Mouse (Mus musculus) stomach, postnatal 0 days (tissue): Measurements from ENCODE around the gene Nlrp6. TPM values are rescaled to one million over a fixed set of nuclear protein-coding genes. Genes with fewer than 3 reads are reported as not detected.
A peak's percentile ranks its signal among the peaks of the same experiment; 100 is the strongest.

Source experiments
- ATAC-seq: fragments of 200-750 bp; cut with Nextera tagmentation; 2 replicates; pipeline ENCODE4 v1.8.0; 2017; ENCODE audit not compliant: low FRiP score, low TSS enrichment
- DNase-seq: peaks from one replicate; pipeline ENCODE4 v3.0.0-alpha.2; 2016; ENCODE audit warnings: low spot score
- H3K27ac ChIP-seq: fragments of 300-500 bp; sonication (generic); replicated peaks from 2 replicates; pipeline ENCODE4 v1.5.1; 2014; ENCODE audit warnings: mild to moderate bottlenecking, control low read depth
- H3K27me3 ChIP-seq: fragments of 300-500 bp; sonication (generic); 2 replicates; pipeline ENCODE4 v1.6.1; 2014; ENCODE audit warnings: low read length; ENCODE audit not compliant: control insufficient read depth, insufficient read depth
- H3K36me3 ChIP-seq: fragments of 300-500 bp; sonication (generic); 2 replicates; pipeline ENCODE4 v1.6.1; 2014; ENCODE audit warnings: low read length, mixed read lengths; ENCODE audit not compliant: control insufficient read depth, insufficient read depth
- H3K4me1 ChIP-seq: fragments of 300-500 bp; sonication (generic); replicated peaks from 2 replicates; pipeline ENCODE4 v1.6.1; 2014; ENCODE audit warnings: antibody characterized with exemption; ENCODE audit not compliant: control insufficient read depth, insufficient read depth
- H3K4me2 ChIP-seq: fragments of 300-500 bp; sonication (generic); replicated peaks from 2 replicates; pipeline ENCODE4 v1.6.1; 2014; ENCODE audit warnings: low read depth, mild to moderate bottlenecking, control low read depth, moderate library complexity
- H3K4me3 ChIP-seq: fragments of 300-500 bp; sonication (generic); 2 replicates; pipeline ENCODE4 v1.5.1; 2014; ENCODE audit warnings: low read depth, low read length, control low read depth
- H3K9ac ChIP-seq: fragments of 300-500 bp; sonication (generic); 2 replicates; pipeline ENCODE4 v1.6.1; 2014; ENCODE audit warnings: mild to moderate bottlenecking, low read length, control low read depth, mixed read lengths
- H3K9me3 ChIP-seq: fragments of 300-500 bp; sonication (generic); 2 replicates; pipeline ENCODE4 v1.6.1; 2016; ENCODE audit warnings: low read length; ENCODE audit not compliant: control insufficient read depth
- CTCF ChIP-seq: IDR thresholded peaks from 2 replicates; pipeline ENCODE4 v1.5.1; 2016; ENCODE audit warnings: antibody characterized with exemption, low read depth, mild to moderate bottlenecking, moderate library complexity
- EP300 ChIP-seq: optimal IDR thresholded peaks from 2 replicates; pipeline ENCODE3; 2016; ENCODE audit warnings: antibody characterized with exemption
- WGBS: fragments of 180-500 bp; shearing (Covaris S2); extraction: QIAGEN DNeasy Blood & Tissue Kit; methylation state at CpG from one replicate; pipeline ENCODE4 v1.1.7; 2014; 5-methylcytosine and 5-hydroxymethylcytosine counted together
- polyA plus RNA-seq: library from polyadenylated mRNA; unstranded; fragments of >200 nt; fragmentation: Nextera tagmentation; extraction: Ambion mirVana; gene quantifications from 2 replicates; pipeline ENCODE4 v1.2.1, GENCODE M21; 2015

The Nlrp6 gene
- polyA plus RNA-seq, 1 experiment from 2014 or later, result 1.7 TPM

- no peak overlapping the region for H3K4me3 ChIP-seq
- peaks cover 16% of the 10 kb centered on the region; the same call in 1 of the 2 replicates for H3K36me3 ChIP-seq
- 77% methylated on average over 10 of the region's 10 CpGs for WGBS
- H3K9me3 ChIP-seq, result no peaks in the 10 kb centered on the region
- DNase-seq, result no peak
- H3K4me1 ChIP-seq, result peaks cover 5% of the 10 kb centered on the region
- TF ChIP-seq EP300 (no peak), CTCF (no peak)
- ATAC-seq, result no peak
- H3K27me3 ChIP-seq, result no peaks in the 10 kb centered on the region
- peak overlapping the region; percentile 23; the same call in 1 of the 2 replicates for H3K9ac ChIP-seq
- H3K4me2 ChIP-seq, result peak overlapping the region; percentile 74
- peak overlapping the region; percentile 96 for H3K27ac ChIP-seq
Observed at GRCm38 (mm10) chr7:140942811-140943210, 22.1 kb downstream of the Nlrp6 start.

DNA sequence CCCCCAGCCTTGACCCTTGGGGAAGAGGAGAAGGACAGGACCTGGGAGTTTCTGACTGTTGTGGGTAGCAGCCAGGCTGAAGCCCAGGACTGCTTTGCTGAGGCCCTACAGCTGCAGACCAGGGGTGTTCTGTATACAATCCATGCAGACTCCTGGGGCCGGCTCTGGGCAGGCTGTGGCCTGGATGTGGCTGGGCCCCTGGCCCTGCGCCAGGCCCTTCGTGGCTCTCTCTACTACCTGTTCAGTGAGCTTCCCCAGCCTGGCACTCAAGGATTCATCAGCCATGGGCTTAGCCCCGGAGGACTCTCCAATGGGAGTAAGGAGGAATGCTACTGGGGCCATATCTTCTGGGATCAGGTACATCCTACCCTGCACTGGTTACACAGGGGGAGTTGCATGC lies 22.7 kb downstream of the Nlrp6 start:
- no peak overlapping the region for H3K4me3 ChIP-seq
- peaks cover 18% of the 10 kb centered on the region; the same call in 1 of the 2 replicates for H3K36me3 ChIP-seq
- peak overlapping the region; percentile 74; the same call in 1 of the 2 replicates for H3K4me2 ChIP-seq
- H3K27ac ChIP-seq, result peak overlapping the region; percentile 96
- H3K9me3 ChIP-seq, result no peaks in the 10 kb centered on the region
- no peaks in the 10 kb centered on the region for H3K27me3 ChIP-seq
- no peak for TF ChIP-seq EP300
- no peak for TF ChIP-seq CTCF
- 0 out of 2 replicates have a peak overlapping the region, but pooled peaks have one; percentile 23 for H3K9ac ChIP-seq
- peaks cover 5% of the 10 kb centered on the region for H3K4me1 ChIP-seq
- peak; percentile 48 for DNase-seq
- ATAC-seq, result no peak
- WGBS, result 62% methylated on average over 4 of the region's 4 CpGs

DNA sequence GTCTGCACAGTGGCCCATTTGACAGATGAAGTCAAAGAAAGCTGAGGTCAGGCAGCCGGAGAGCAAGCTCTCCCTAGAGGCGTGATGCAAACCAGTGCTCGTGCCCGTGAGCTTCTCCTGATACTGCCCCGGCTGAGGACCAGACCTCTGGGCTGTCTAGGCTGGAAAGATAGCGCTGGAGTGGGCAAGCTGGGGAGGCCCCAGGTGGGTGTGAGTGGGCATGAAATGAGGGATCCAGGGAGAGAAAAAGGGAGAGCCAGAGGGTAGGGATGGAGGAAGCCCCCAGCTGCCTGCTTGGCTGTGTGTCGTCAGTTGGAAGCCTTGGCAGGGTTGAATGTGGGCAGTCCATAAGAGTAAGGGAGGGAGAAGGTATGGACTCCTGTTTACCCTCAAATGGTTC lies 23.5 kb downstream of the Nlrp6 start:
- Histone ChIP-seq H3K27ac (no peak overlapping the region), H3K9ac (no peak overlapping the region), H3K27me3 (no peaks in the 10 kb centered on the region), H3K4me3 (no peak overlapping the region), H3K36me3 (peaks cover 21% of the 10 kb centered on the region), H3K4me1 (peaks cover 5% of the 10 kb centered on the region), H3K9me3 (no peaks in the 10 kb centered on the region), H3K4me2 (no peak overlapping the region)
- ATAC-seq (no peak), DNase-seq (no peak)
- TF ChIP-seq EP300, result no peak
- TF ChIP-seq CTCF, result no peak
- 83% methylated on average over 7 of the region's 7 CpGs for WGBS

DNA sequence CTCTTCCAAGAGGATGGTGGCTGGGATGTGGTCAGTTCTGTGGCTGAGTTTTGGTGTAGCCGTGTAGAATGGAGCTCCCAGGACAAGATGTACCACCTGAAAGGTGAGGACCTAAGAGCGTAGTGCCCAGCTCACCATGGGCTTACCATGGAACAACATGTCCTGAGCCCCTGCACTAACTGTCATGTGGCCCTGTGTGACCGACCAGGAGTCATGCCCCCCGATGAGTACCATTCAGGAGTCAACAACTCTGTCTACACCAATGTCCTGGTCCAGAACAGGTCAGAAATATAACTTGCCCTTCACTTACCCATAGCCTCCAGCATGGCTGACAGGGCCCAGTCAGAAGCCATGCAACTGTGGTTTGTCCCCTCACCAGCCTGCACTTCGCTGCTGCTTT lies 24.5 kb downstream of the Nlrp6 start:
- H3K4me2 ChIP-seq, result no peak overlapping the region
- no peaks in the 10 kb centered on the region for H3K27me3 ChIP-seq
- H3K4me3 ChIP-seq, result no peak overlapping the region
- H3K27ac ChIP-seq, result no peak overlapping the region
- TF ChIP-seq EP300 (no peak), CTCF (no peak)
- 94% methylated on average over 5 of the region's 5 CpGs for WGBS
- no peaks in the 10 kb centered on the region for H3K9me3 ChIP-seq
- no peak for ATAC-seq
- peaks cover 5% of the 10 kb centered on the region for H3K4me1 ChIP-seq
- no peak overlapping the region for H3K9ac ChIP-seq
- no peak for DNase-seq
- peaks cover 28% of the 10 kb centered on the region for H3K36me3 ChIP-seq

DNA sequence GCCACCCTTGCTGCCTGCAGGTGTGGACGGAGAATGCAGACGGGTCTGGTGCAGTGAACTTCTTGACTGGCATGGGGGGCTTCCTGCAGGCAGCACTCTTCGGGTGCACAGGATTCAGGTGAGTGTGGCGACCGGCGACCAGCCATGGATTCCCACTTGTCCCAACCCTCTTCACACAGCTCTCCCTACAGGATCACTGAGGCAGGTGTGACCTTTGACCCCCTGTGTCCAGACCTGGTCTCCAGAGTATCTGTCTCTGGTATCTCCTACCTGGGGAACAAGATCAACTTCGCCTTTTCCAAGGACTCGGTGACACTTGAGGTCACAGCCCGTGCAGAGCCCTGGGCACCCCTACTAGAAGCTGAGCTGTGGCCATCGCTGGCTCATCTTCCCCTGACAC lies 25.6 kb downstream of the Nlrp6 start:
- peaks cover 30% of the 10 kb centered on the region for H3K36me3 ChIP-seq

DNA sequence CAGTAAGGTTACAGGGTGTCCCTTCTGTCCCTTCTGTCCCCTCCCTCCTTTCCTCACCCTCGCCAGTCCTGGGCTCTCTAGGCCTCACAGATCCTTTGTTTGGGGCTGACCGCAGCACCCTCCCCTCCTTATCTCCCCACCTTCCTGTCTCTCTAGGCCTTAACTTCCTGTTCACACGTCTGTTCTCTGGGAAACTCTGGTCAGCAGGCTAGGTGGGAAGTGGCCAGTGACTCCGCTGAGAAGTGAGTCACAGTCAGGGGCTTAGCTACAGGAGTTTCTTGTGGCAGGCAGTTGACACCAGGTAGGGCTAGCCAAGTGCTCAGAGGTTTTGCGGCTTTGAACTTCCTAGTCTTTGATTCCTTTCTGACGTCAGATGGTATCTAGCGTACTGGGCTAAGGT lies 26.3 kb downstream of the Nlrp6 start:
- WGBS, result 51% methylated on average over 7 of the region's 7 CpGs
- TF ChIP-seq EP300, result no peak
- TF ChIP-seq CTCF, result no peak
- H3K9me3 ChIP-seq, result no peaks in the 10 kb centered on the region
- H3K9ac ChIP-seq, result no peak overlapping the region
- no peak overlapping the region for H3K4me2 ChIP-seq
- peak overlapping the region; percentile 53; the same call in 1 of the 2 replicates for H3K27ac ChIP-seq
- peaks cover 9% of the 10 kb centered on the region for H3K4me1 ChIP-seq
- H3K4me3 ChIP-seq, result no peak overlapping the region
- H3K27me3 ChIP-seq, result no peaks in the 10 kb centered on the region
- H3K36me3 ChIP-seq, result peaks cover 30% of the 10 kb centered on the region
- DNase-seq (peak; percentile 52), ATAC-seq (peak; percentile 70)

More for the DNA sequence above, 25.6 kb downstream of the Nlrp6 start:
- ATAC-seq, result no peak
- H3K4me3 ChIP-seq, result no peak overlapping the region
- WGBS, result 90% methylated on average over 10 of the region's 10 CpGs
- H3K4me1 ChIP-seq, result peaks cover 6% of the 10 kb centered on the region
- H3K27ac ChIP-seq, result no peak overlapping the region
- H3K9me3 ChIP-seq, result no peaks in the 10 kb centered on the region
- no peak overlapping the region for H3K9ac ChIP-seq
- no peak overlapping the region for H3K4me2 ChIP-seq
- no peaks in the 10 kb centered on the region for H3K27me3 ChIP-seq
- DNase-seq, result no peak
- TF ChIP-seq CTCF (no peak), EP300 (no peak)
